Comparison of ENCODE assay signal across 8 mouse cellular contexts in genomic region chr1:136212803-136213202, GRCm38 (mm10). TPM values are rescaled to one million over a fixed set of nuclear protein-coding genes. Genes with fewer than 3 reads are reported as not detected.
DNase-seq lines count a peak whose midpoint lies in the region; ATAC-seq and TF ChIP-seq lines count a peak whose summit lies in the region.

Gene Mroh3 (minus strand): TSS chr1:136212828.

- TF ChIP-seq POLR2A in testis, adult 2 months (IDR thresholded peaks at IDR 0.05; ENCODE audit: control insufficient read depth, low read depth, low read length) = peak; percentile 24; the same call in 1 of the 2 replicates

- DNase-seq in cerebellum, postnatal 10 days = peak; percentile 68 to 71
- no peak for DNase-seq in cerebellum, postnatal 36 days
- no peak for DNase-seq in testis, postnatal 14 days (ENCODE audit: low spot score)
- peak; percentile 35 for DNase-seq in hindbrain, embryonic 10.5 days (ENCODE audit: low spot score)
- DNase-seq in lung, postnatal 25 days (ENCODE audit: low spot score) = peak; percentile 46
- no peak for DNase-seq in kidney, adult 9 months

- no peak within 1 kb of the TSS for H3K4me2 ChIP-seq in stomach, embryonic 16.5 days (ENCODE audit: low read depth, low read length)

- H3K9me3 ChIP-seq in hindbrain, embryonic 10.5 days = no peaks in the 10 kb centered on the region
- no peaks in the 10 kb centered on the region for H3K9me3 ChIP-seq in stomach, embryonic 16.5 days (replicated peaks; ENCODE audit: control insufficient read depth, low read length)

- no peak within 1 kb of the TSS for H3K27ac ChIP-seq in testis, adult 2 months (ENCODE audit: control insufficient read depth, insufficient read depth, low read depth, low read length)
- no peak within 1 kb of the TSS for H3K27ac ChIP-seq in hindbrain, embryonic 10.5 days
- H3K27ac ChIP-seq in stomach, embryonic 16.5 days (ENCODE audit: low read length) = no peak within 1 kb of the TSS

- WGBS in hindbrain, embryonic 10.5 days = 40% methylated on average over 3 of the region's 3 CpGs
- WGBS in stomach, embryonic 16.5 days = 51% methylated on average over 3 of the region's 3 CpGs

- peak; percentile 45; the same call in 1 of the 2 replicates for ATAC-seq in stomach, embryonic 16.5 days (ENCODE audit: insufficient read depth, low FRiP score)

- no peaks in the 10 kb centered on the region for H3K4me1 ChIP-seq in testis, adult 2 months (ENCODE audit: control insufficient read depth, insufficient read depth, low read length)
- H3K4me1 ChIP-seq in hindbrain, embryonic 10.5 days (replicated peaks) = no peaks in the 10 kb centered on the region
- H3K4me1 ChIP-seq in stomach, embryonic 16.5 days (ENCODE audit: control insufficient read depth, insufficient read depth, low read length) = no peaks in the 10 kb centered on the region

- H3K4me3 ChIP-seq in testis, adult 2 months (ENCODE audit: control insufficient read depth, low read depth, low read length) = peak within 1 kb of the TSS; percentile 41
- H3K4me3 ChIP-seq in hindbrain, embryonic 10.5 days = no peak within 1 kb of the TSS
- no peak within 1 kb of the TSS for H3K4me3 ChIP-seq in stomach, embryonic 16.5 days (replicated peaks; ENCODE audit: low read length)

- no peaks in the 10 kb centered on the region for H3K27me3 ChIP-seq in testis, adult 2 months (ENCODE audit: control insufficient read depth, insufficient read depth, low read length)
- H3K27me3 ChIP-seq in hindbrain, embryonic 10.5 days (ENCODE audit: insufficient read depth, poor library complexity, severe bottlenecking) = no peaks in the 10 kb centered on the region
- no peaks in the 10 kb centered on the region for H3K27me3 ChIP-seq in stomach, embryonic 16.5 days (ENCODE audit: control insufficient read depth, insufficient read depth, low read length)

- no peaks in the 10 kb centered on the region for H3K36me3 ChIP-seq in testis, adult 2 months (ENCODE audit: control insufficient read depth, insufficient read depth, low read length)
- peaks cover 84% of the 10 kb centered on the region for H3K36me3 ChIP-seq in hindbrain, embryonic 10.5 days
- H3K36me3 ChIP-seq in stomach, embryonic 16.5 days (ENCODE audit: control insufficient read depth, insufficient read depth, low read length) = peaks cover 10% of the 10 kb centered on the region; the same call in 1 of the 2 replicates

- TF ChIP-seq CTCF in testis, adult 2 months (IDR thresholded peaks at IDR 0.05; ENCODE audit: control insufficient read depth, insufficient read depth, insufficient replicate concordance, low read depth, low read length) = peak; percentile 35; the same call in 1 of the 2 replicates

- no peak within 1 kb of the TSS for H3K9ac ChIP-seq in stomach, embryonic 16.5 days (ENCODE audit: low read length)

RNA-seq across cellular contexts. Expression of gene Mroh3, which starts in this region (rescaled TPM):
- 11.9 and 13.3 TPM in 2 replicates for polyA plus RNA-seq in testis, adult 2 months (2012; rRNA removed)
- 0.40 and 0.47 TPM in 2 replicates for polyA plus RNA-seq in hindbrain, embryonic 10.5 days (2016; fragmentation: Nextera tagmentation; extraction: Ambion mirVana)
- 0.95 and 1.3 TPM in 2 replicates for polyA plus RNA-seq in stomach, embryonic 16.5 days (2015; fragmentation: Nextera tagmentation; extraction: Ambion mirVana)

Comparison
In these comparisons a context has a peak if more than half of its experiments do, and no peak if none do; other contexts are left out.
1. DNase-seq: peak in cerebellum, postnatal 10 days (2 of 2) and lung, postnatal 25 days (single experiment); none in cerebellum, postnatal 36 days (0 of 2), testis, postnatal 14 days (single experiment) and kidney, adult 9 months (single experiment).
2. Peak in DNase-seq in hindbrain, embryonic 10.5 days; RNA of the gene not detected or under 1 TPM.